Mouse (Mus musculus) small intestine, adult 2 months (tissue): ENCODE measurements around the gene Gm7102.
"Not testable (repeated sequence)": the region's sequence is repeated elsewhere in the genome, so short reads cannot be mapped to it uniquely, and the experiment has no call there.

Source experiments
- CTCF ChIP-seq: fragments of 200-500 bp; IDR thresholded peaks from 2 replicates; pipeline ENCODE4 v1.5.1; 2012; ENCODE audit warnings: low read depth, mild to moderate bottlenecking, control low read depth, inconsistent platforms, low read length, moderate library complexity, mixed read lengths; ENCODE audit not compliant: insufficient replicate concordance, insufficient read length; ENCODE audit errors: extremely low read depth
- POLR2A ChIP-seq: fragments of 200-500 bp; IDR thresholded peaks from 2 replicates; pipeline ENCODE4 v1.6.1; 2012; ENCODE audit warnings: low read depth, mild to moderate bottlenecking, control low read depth, inconsistent platforms, low read length, moderate library complexity

- not testable (repeated sequence) for TF ChIP-seq CTCF, POLR2A
These were observed 7.5 kb upstream of the Gm7102 start, which contains the start of gene Gm6020 for GRCm38 (mm10) chr19:61183590-61183989.
